Mouse (Mus musculus): ENCODE measurements at regions not wholly inside any gene's neighbourhood (a gene's known extent, or its start where the extent isn't known, plus 50 kb on each side); places are given as distances from the start of the nearest gene placed in this dataset.

DNA sequence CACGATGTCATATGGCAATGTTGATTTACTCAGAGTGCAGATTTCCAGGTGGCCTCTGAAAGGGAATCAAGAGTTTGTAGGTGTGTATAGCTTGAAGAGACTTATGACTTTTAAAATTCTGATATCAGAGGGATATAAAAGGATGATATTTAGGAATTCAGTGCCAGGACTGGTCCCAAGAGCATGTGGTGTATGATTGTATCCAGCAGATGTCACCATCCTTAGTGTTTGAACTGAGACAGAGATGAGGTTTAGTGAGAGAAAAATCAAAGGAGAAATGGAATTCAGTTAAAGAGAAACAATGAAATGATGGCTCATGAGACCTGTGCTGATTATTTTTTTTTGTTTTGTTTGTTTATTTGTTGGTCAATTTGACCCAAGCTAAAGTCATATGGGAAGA, 94.4 kb upstream of the Agtr2 start:
- H3K9ac ChIP-seq (ENCODE audit: low read depth, low read length), result no peak overlapping the region
- no peaks in the 10 kb centered on the region for H3K36me3 ChIP-seq (ENCODE audit: control insufficient read depth, insufficient read depth, low read length)
- no peaks in the 10 kb centered on the region for H3K4me1 ChIP-seq (ENCODE audit: control insufficient read depth, insufficient read depth, low read length)
- no peak overlapping the region for H3K27ac ChIP-seq (ENCODE audit: low read depth, low read length)
- no peak overlapping the region for H3K4me3 ChIP-seq (ENCODE audit: low read length)
- no peak overlapping the region for H3K4me2 ChIP-seq (replicated peaks; ENCODE audit: low read depth, low read length)
- ATAC-seq (ENCODE audit: low FRiP score, low TSS enrichment), result no peak
- no peaks in the 10 kb centered on the region for H3K9me3 ChIP-seq (ENCODE audit: control insufficient read depth, low read length)
- H3K27me3 ChIP-seq (ENCODE audit: control insufficient read depth, insufficient read depth, low read length), result no peaks in the 10 kb centered on the region
- WGBS, result 50% methylated on average over 1 of the region's 1 CpGs

DNA sequence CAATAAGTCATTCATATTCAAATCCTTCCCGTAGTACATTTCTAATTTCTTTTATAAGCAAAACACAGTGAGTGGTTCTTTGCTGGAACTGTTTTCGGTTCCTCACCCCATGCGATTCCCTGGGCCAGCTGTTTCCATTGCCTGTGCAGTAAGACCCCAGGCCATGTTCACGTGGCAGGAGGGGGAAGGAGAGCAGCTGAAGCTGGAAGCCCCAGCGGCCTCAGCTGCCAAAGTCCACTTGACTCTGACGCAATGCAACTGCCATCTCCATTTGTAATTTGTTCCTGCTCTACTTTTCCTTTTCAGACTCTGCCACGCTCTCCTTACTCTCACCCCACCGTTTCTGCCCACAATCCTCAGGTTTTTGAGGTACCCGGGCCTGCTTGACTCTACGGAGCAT, 91.1 kb upstream of the Agtr2 start:
- H3K4me2 ChIP-seq (replicated peaks; ENCODE audit: low read depth, low read length), result no peak overlapping the region
- H3K36me3 ChIP-seq (ENCODE audit: control insufficient read depth, insufficient read depth, low read length), result no peaks in the 10 kb centered on the region
- H3K9ac ChIP-seq (ENCODE audit: low read depth, low read length), result no peak overlapping the region
- H3K27me3 ChIP-seq (ENCODE audit: control insufficient read depth, insufficient read depth, low read length), result no peaks in the 10 kb centered on the region
- H3K4me1 ChIP-seq (ENCODE audit: control insufficient read depth, insufficient read depth, low read length), result no peaks in the 10 kb centered on the region
- ATAC-seq (ENCODE audit: low FRiP score, low TSS enrichment), result no peak
- WGBS, result 80% methylated on average over 10 of the region's 10 CpGs
- no peak overlapping the region for H3K4me3 ChIP-seq (ENCODE audit: low read length)
- no peak overlapping the region for H3K27ac ChIP-seq (ENCODE audit: low read depth, low read length)
- no peaks in the 10 kb centered on the region for H3K9me3 ChIP-seq (ENCODE audit: control insufficient read depth, low read length)

DNA sequence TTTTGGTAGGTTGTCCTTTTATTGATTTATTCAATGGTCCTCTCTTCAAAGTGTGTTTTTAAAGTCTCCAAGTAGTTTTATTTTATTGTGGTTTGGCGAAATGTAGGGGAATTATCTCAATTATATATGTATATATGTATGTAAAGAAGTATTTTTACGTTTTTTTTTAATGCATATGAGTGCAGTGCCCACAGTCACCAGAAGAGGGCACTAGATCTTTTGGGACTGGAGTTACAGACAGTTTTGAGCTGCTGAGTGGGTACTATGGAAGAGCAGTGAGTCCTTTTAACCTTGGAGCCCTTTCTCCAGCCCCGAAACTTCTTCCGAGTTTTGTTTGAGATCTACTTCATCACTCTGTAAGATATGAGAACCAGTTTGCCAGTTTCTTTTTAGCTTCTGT, 59.5 kb upstream of the Agtr2 start:
- WGBS, result 55% methylated on average over 4 of the region's 4 CpGs
- Histone ChIP-seq H3K27me3 (ENCODE audit: control insufficient read depth, insufficient read depth, low read length) (no peaks in the 10 kb centered on the region), H3K9me3 (ENCODE audit: control insufficient read depth, low read length) (no peaks in the 10 kb centered on the region), H3K4me2 (replicated peaks; ENCODE audit: low read depth, low read length) (no peak overlapping the region), H3K36me3 (ENCODE audit: control insufficient read depth, insufficient read depth, low read length) (no peaks in the 10 kb centered on the region), H3K9ac (ENCODE audit: low read depth, low read length) (no peak overlapping the region), H3K4me1 (ENCODE audit: control insufficient read depth, insufficient read depth, low read length) (no peaks in the 10 kb centered on the region), H3K27ac (ENCODE audit: low read depth, low read length) (no peak overlapping the region), H3K4me3 (ENCODE audit: low read length) (no peak overlapping the region)
- ATAC-seq (ENCODE audit: low FRiP score, low TSS enrichment), result no peak

DNA sequence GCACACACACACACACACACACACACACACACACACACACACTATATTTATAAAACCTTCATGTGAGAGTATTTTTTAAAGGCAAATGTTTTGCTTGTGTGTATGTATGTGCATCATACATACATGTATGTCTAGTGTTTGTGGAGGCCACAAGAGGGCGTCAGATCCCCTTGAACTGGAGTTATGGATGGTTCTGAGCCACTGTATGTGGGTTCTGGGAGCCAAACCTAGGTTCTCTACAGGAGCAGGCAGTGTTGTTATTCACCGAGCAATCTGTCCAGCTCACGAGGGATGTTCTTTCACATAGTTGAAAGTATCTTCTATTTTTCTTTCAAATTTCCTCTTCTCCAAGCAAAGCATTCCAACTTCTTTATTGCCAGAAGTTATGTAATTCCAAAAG, 56.3 kb upstream of the Agtr2 start:
- H3K4me1 ChIP-seq (ENCODE audit: control insufficient read depth, insufficient read depth, low read length), result no peaks in the 10 kb centered on the region
- no peaks in the 10 kb centered on the region for H3K9me3 ChIP-seq (ENCODE audit: control insufficient read depth, low read length)
- no peak for ATAC-seq (ENCODE audit: low FRiP score, low TSS enrichment)
- H3K36me3 ChIP-seq (ENCODE audit: control insufficient read depth, insufficient read depth, low read length), result no peaks in the 10 kb centered on the region
- H3K27ac ChIP-seq (ENCODE audit: low read depth, low read length), result no peak overlapping the region
- no peak overlapping the region for H3K9ac ChIP-seq (ENCODE audit: low read depth, low read length)
- no peaks in the 10 kb centered on the region for H3K27me3 ChIP-seq (ENCODE audit: control insufficient read depth, insufficient read depth, low read length)
- no peak overlapping the region for H3K4me3 ChIP-seq (ENCODE audit: low read length)
- WGBS, result 61% methylated on average over 3 of the region's 3 CpGs
- no peak overlapping the region for H3K4me2 ChIP-seq (replicated peaks; ENCODE audit: low read depth, low read length)

DNA sequence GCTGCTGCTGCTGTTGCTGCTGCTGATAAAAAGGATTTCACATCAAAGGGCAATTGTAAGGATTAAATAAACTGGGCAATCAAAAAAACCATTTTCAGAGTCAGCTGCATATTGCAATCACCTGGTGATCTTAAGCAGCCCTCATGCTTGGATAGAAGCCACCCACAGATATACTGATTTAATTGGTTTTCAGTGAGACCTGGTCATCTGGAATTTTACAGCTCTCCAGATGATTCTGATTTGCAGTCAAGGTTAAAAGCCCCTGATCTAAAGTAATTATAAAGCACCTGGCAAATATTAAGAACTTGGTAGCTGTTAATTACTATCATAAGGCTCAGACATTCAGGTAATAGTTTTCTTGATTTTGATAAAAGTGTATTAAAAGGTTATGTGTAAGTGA, 50.8 kb upstream of the Agtr2 start:
- no peaks in the 10 kb centered on the region for H3K9me3 ChIP-seq (ENCODE audit: control insufficient read depth, low read length)
- no peaks in the 10 kb centered on the region for H3K27me3 ChIP-seq (ENCODE audit: control insufficient read depth, insufficient read depth, low read length)
- ATAC-seq (ENCODE audit: low FRiP score, low TSS enrichment), result no peak
- no peak overlapping the region for H3K4me2 ChIP-seq (replicated peaks; ENCODE audit: low read depth, low read length)
- no peak overlapping the region for H3K4me3 ChIP-seq (ENCODE audit: low read length)
- no peaks in the 10 kb centered on the region for H3K4me1 ChIP-seq (ENCODE audit: control insufficient read depth, insufficient read depth, low read length)
- no peak overlapping the region for H3K27ac ChIP-seq (ENCODE audit: low read depth, low read length)
- H3K9ac ChIP-seq (ENCODE audit: low read depth, low read length), result no peak overlapping the region
- no peaks in the 10 kb centered on the region for H3K36me3 ChIP-seq (ENCODE audit: control insufficient read depth, insufficient read depth, low read length)

Data from kidney, embryonic 14.5 days (tissue).